Mouse (Mus musculus) lung, postnatal 0 days (tissue): ENCODE measurements at regions not wholly inside any gene's neighbourhood (a gene's known extent, or its start where the extent isn't known, plus 50 kb on each side); places are given as distances from the start of the nearest gene placed in this dataset.

Source experiments
- CTCF ChIP-seq: IDR thresholded peaks from 2 replicates; pipeline ENCODE4 v1.5.1; 2016; ENCODE audit warnings: antibody characterized with exemption, mild to moderate bottlenecking
- EP300 ChIP-seq: IDR thresholded peaks from 2 replicates; pipeline ENCODE4 v1.6.1; 2016; ENCODE audit warnings: antibody characterized with exemption, mild to moderate bottlenecking, control low read depth

GRCm38 (mm10) chr4:107747907-107748628 is 54.0 kb upstream of the Lrp8 start:
- TF ChIP-seq CTCF (no peak), EP300 (no peak)
